Mouse (Mus musculus): Measurements from ENCODE around the gene Dyx1c1. TPM values are rescaled to one million over a fixed set of nuclear protein-coding genes. Genes with fewer than 3 reads are reported as not detected.
A peak's percentile ranks its signal among the peaks of the same experiment; 100 is the strongest.

Dyx1c1 gene
- polyA plus RNA-seq, 1 experiment from 2014 or later = 1.1 TPM

GRCm38 (mm10) chr9:72983066-72983465, 24.5 kb downstream of the Dyx1c1 start:
- H3K27ac ChIP-seq = no peak overlapping the region
- H3K36me3 ChIP-seq = no peaks in the 10 kb centered on the region
- H3K4me2 ChIP-seq = no peak overlapping the region
- H3K27me3 ChIP-seq = 0 out of 2 replicates have a peak, but pooled peaks cover 3% of the 10 kb centered on the region
- no peak for ATAC-seq (ENCODE audit: insufficient number of reproducible peaks, low FRiP score, low TSS enrichment, low read depth)
- H3K4me1 ChIP-seq = peaks cover 10% of the 10 kb centered on the region
- no peak overlapping the region for H3K4me3 ChIP-seq
- H3K9me3 ChIP-seq = no peaks in the 10 kb centered on the region
- 63% methylated on average over 2 of the region's 2 CpGs for WGBS
- H3K9ac ChIP-seq = no peak overlapping the region

DNA sequence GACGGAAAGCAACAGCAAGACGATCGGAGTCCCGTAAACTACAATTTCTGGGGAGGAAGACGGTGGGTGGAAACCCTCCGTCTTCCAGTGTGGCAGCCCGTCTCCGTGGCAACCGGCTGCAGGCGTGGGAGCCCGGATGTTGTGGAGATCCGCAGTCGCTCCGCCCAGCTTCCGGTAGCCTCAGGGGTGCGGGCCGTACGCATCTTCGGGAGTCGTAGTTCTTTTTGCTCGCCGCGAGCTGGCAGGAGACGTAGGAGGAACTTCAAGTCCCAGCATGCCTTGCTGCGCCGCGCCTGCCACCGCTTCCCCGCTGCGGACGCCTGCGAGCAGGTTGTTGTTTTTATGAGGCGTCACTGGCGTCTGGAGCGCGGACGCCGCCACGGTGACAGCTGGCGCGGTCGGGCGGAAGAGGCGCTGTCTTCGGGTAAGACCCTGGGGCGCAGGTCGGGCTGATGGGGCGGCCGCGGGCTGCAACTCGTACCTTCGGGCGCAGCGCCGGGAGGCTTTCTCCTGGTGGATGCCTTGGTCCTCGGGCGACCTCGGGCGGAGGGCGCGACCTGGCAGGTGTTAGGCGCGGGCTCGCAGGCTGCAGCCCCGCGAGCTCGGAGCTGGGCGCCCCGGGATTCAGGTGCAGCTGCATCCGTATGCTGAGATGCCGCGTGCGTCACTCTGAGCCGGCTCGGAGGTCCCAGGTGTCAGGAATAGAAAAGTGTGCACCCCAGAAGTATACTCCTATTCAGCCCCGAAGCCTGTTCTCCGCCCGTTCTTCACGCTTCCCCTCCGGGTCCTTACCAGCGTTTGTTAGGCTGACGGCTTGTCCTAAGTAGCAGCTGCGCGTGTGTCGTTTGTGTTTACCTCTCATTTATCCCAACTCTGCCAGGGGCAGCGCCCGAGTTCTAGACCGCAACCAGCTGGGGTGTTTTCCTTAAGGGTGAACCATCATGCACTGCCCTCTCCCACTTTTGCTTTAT, 26.9 kb downstream of the Dyx1c1 start, which contains the start of the genes Ccpg1os and Ccpg1:
TSS of gene Ccpg1os (minus strand) at position 133 of the 971 bp plus-strand sequence.
TSS of gene Ccpg1 (plus strand) at position 180 of the 971 bp plus-strand sequence.
- Histone ChIP-seq H3K9ac (peak within 1 kb of the TSS; percentile 63), H3K4me3 (peak within 1 kb of the TSS; percentile 92), H3K27ac (peak within 1 kb of the TSS; percentile 60; the same call in 1 of the 2 replicates), H3K4me2 (peak within 1 kb of the TSS; percentile 79), H3K36me3 (no peaks in the 10 kb centered on the region), H3K27me3 (0 out of 2 replicates have a peak, but pooled peaks cover 3% of the 10 kb centered on the region), H3K9me3 (no peaks in the 10 kb centered on the region), H3K4me1 (peaks cover 10% of the 10 kb centered on the region)
- WGBS = under 1% methylated on average over 88 of the region's 88 CpGs
- peak; percentile 98 for ATAC-seq (ENCODE audit: insufficient number of reproducible peaks, low FRiP score, low TSS enrichment, low read depth)

DNA sequence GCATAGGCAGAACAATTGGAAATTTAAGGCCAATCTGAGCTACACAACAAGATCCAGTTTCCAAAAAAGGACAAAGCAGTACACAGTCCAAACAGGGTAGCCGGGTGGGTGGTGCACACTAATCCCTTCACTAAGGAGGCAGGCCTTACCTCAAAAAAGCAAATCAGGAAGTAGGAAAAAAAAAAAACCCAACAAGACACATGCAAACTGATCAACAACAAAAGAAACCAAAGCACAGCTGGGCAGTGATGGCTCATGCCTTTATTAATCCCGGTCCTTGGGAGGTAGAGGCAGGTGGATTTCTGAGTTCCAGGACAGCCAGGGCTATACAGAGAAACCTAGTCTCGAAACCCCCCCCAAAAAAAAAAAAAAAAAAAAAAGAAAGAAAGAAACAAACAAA, 29.1 kb downstream of the Dyx1c1 start:
- Histone ChIP-seq H3K4me2 (no peak overlapping the region), H3K36me3 (no peaks in the 10 kb centered on the region), H3K4me3 (no peak overlapping the region), H3K9ac (no peak overlapping the region), H3K27ac (no peak overlapping the region), H3K4me1 (peaks cover 10% of the 10 kb centered on the region), H3K9me3 (no peaks in the 10 kb centered on the region), H3K27me3 (0 out of 2 replicates have a peak, but pooled peaks cover 3% of the 10 kb centered on the region)
- ATAC-seq (ENCODE audit: insufficient number of reproducible peaks, low FRiP score, low TSS enrichment, low read depth) = no peak
- 61% methylated on average over 3 of the region's 3 CpGs for WGBS

DNA sequence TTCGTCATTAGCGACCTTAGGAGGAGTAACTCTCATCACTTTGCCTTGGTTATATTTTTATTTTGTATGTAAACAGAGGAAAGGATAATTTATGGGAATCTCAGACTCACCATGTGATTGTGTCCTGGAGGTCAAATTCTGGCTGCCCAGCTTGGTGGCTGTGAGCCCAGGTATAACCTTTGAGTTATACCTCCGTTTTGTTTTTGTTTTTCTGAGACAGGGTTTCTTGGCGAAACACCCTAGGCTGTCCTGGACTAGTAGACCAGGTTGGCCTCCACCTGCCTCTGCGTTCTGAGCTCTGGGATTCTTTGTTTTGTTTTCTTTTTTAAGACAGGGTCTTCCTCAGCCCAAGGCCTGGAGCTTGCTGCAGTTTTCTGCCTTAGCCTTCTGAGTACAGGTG, 30.1 kb downstream of the Dyx1c1 start:
- peaks cover 10% of the 10 kb centered on the region for H3K4me1 ChIP-seq
- ATAC-seq (ENCODE audit: insufficient number of reproducible peaks, low FRiP score, low TSS enrichment, low read depth) = no peak
- no peak overlapping the region for H3K4me3 ChIP-seq
- H3K9me3 ChIP-seq = no peaks in the 10 kb centered on the region
- no peak overlapping the region for H3K4me2 ChIP-seq
- H3K9ac ChIP-seq = no peak overlapping the region
- H3K27ac ChIP-seq = no peak overlapping the region
- H3K36me3 ChIP-seq = no peaks in the 10 kb centered on the region
- H3K27me3 ChIP-seq = 0 out of 2 replicates have a peak, but pooled peaks cover 3% of the 10 kb centered on the region
- 85% methylated on average over 5 of the region's 5 CpGs for WGBS

DNA sequence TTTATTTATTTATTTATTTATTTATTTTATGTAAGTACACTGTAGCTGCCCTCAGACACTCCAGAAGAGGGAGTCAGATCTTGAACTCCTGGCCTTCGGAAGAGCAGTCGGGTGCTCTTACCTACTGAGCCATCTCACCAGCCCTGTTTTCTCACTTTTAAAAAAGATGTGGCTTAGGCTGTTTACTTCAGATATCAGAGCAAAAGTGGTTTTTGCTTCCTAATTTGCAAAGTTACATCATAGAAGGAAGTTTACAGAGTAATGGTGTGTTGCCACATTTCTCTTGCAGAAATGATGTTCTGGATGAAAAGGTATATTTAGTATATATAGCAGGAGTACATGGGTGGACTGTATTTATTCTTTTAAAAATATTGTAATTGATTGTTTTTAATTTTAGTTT, 32.8 kb downstream of the Dyx1c1 start:
- Histone ChIP-seq H3K9me3 (no peaks in the 10 kb centered on the region), H3K4me2 (no peak overlapping the region), H3K9ac (no peak overlapping the region), H3K27ac (no peak overlapping the region), H3K36me3 (no peaks in the 10 kb centered on the region), H3K27me3 (0 out of 2 replicates have a peak, but pooled peaks cover 3% of the 10 kb centered on the region), H3K4me1 (no peaks in the 10 kb centered on the region), H3K4me3 (no peak overlapping the region)
- no peak for ATAC-seq (ENCODE audit: insufficient number of reproducible peaks, low FRiP score, low TSS enrichment, low read depth)
- 92% methylated on average over 2 of the region's 2 CpGs for WGBS

DNA sequence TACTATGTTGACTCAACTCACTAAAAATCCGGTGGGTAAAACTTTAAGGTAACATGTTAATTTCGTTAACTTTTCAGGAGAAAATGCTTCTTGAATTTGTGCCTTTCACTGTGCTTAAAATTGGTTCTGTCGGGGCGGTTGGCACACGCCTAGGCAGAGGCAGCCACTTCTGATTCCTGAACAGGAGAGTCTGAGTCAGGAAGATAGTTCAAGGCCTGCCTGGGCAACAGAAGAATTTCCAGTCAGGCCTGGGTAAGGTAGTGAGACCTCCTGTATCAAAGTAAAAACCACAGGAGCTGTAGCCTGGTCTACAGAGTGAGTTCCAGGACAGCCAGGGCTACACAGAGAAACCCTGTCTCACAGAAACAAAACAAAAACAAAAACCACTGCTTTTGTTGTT, 34.0 kb downstream of the Dyx1c1 start:
- H3K4me1 ChIP-seq = no peaks in the 10 kb centered on the region
- H3K36me3 ChIP-seq = no peaks in the 10 kb centered on the region
- no peak overlapping the region for H3K4me3 ChIP-seq
- WGBS = 81% methylated on average over 5 of the region's 5 CpGs
- no peak overlapping the region for H3K9ac ChIP-seq
- H3K4me2 ChIP-seq = no peak overlapping the region
- H3K9me3 ChIP-seq = no peaks in the 10 kb centered on the region
- no peaks in the 10 kb centered on the region for H3K27me3 ChIP-seq
- no peak overlapping the region for H3K27ac ChIP-seq
- ATAC-seq (ENCODE audit: insufficient number of reproducible peaks, low FRiP score, low TSS enrichment, low read depth) = no peak

DNA sequence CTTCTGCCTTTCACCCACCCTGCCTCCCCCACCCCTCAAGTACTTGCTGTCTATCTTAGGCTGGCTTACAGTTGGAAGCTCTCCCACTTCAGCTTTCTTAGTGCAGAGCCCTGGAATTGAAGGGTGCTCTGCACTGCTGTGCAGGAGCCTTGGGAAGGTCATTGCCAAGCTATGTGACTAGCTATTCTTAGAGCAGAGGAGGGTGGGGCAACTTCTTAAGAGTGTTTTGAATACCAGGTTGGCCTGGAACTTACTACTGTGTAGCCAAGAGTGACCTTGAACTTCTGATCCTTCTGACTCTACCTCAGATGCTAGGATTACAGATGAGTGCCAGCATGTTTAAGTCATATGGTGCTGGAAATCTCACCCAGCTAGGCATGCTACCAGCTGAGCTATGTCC, 37.6 kb downstream of the Dyx1c1 start:
- Histone ChIP-seq H3K4me3 (no peak overlapping the region), H3K9me3 (no peaks in the 10 kb centered on the region), H3K36me3 (no peaks in the 10 kb centered on the region), H3K4me1 (no peaks in the 10 kb centered on the region), H3K27me3 (no peaks in the 10 kb centered on the region), H3K9ac (no peak overlapping the region), H3K27ac (no peak overlapping the region), H3K4me2 (no peak overlapping the region)
- ATAC-seq (ENCODE audit: insufficient number of reproducible peaks, low FRiP score, low TSS enrichment, low read depth) = no peak

DNA sequence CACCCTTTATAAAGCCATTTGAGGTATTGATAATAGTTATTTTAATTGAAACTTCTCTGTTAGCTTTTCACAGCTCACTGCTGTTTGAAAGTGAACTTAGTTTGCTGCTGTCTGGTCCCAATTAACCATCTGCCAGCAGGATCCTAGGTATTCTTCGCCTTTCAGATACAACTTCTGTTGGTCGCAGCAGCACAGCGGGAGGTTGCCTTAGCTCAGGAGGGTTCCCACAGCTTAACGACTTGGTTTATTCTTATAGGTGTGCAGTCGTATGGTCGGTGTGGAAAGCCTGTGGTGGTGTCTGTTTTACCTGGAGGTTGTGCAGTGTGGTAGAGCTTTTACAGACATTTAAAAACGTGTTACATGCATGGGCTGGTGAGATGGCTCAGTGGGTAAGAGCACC, 38.2 kb downstream of the Dyx1c1 start:
- Histone ChIP-seq H3K4me3 (no peak overlapping the region), H3K9me3 (no peaks in the 10 kb centered on the region), H3K9ac (no peak overlapping the region), H3K27ac (no peak overlapping the region), H3K27me3 (no peaks in the 10 kb centered on the region), H3K4me2 (no peak overlapping the region), H3K4me1 (no peaks in the 10 kb centered on the region), H3K36me3 (no peaks in the 10 kb centered on the region)
- 44% methylated on average over 7 of the region's 7 CpGs for WGBS
- no peak for ATAC-seq (ENCODE audit: insufficient number of reproducible peaks, low FRiP score, low TSS enrichment, low read depth)

DNA sequence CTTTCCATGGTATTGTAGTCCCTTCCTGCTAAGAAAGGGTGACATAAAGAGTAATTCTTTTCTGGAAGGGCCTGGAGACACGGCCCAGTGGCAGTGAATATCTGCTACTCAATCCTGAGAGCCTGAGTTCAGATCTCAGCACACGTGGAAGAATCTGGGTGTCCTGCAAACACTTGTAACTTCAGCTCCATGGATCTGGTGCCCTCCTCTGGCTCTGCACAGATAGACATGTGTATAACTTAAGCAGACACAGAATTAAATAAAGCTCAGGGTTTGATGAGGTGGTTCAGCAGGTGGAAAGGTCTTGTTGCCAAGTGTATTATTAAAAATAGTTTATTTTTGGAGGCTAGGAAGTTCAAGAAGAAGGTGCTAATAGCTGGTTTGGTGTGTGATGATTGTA, 41.9 kb downstream of the Dyx1c1 start:
- no peak overlapping the region for H3K9ac ChIP-seq
- H3K4me1 ChIP-seq = no peaks in the 10 kb centered on the region
- H3K36me3 ChIP-seq = peaks cover 15% of the 10 kb centered on the region
- no peak overlapping the region for H3K4me2 ChIP-seq
- no peaks in the 10 kb centered on the region for H3K27me3 ChIP-seq
- ATAC-seq (ENCODE audit: insufficient number of reproducible peaks, low FRiP score, low TSS enrichment, low read depth) = no peak
- WGBS = 75% methylated on average over 2 of the region's 2 CpGs
- H3K27ac ChIP-seq = no peak overlapping the region
- H3K9me3 ChIP-seq = no peaks in the 10 kb centered on the region
- no peak overlapping the region for H3K4me3 ChIP-seq

GRCm38 (mm10) chr9:73001314-73002011, 42.9 kb downstream of the Dyx1c1 start:
- peaks cover 23% of the 10 kb centered on the region for H3K36me3 ChIP-seq
- H3K9me3 ChIP-seq = no peaks in the 10 kb centered on the region
- H3K4me1 ChIP-seq = no peaks in the 10 kb centered on the region
- H3K9ac ChIP-seq = no peak overlapping the region
- no peak overlapping the region for H3K4me2 ChIP-seq
- H3K27me3 ChIP-seq = no peaks in the 10 kb centered on the region
- ATAC-seq (ENCODE audit: insufficient number of reproducible peaks, low FRiP score, low TSS enrichment, low read depth) = no peak
- H3K4me3 ChIP-seq = no peak overlapping the region
- no peak overlapping the region for H3K27ac ChIP-seq
- WGBS = 87% methylated on average over 13 of the region's 13 CpGs

DNA sequence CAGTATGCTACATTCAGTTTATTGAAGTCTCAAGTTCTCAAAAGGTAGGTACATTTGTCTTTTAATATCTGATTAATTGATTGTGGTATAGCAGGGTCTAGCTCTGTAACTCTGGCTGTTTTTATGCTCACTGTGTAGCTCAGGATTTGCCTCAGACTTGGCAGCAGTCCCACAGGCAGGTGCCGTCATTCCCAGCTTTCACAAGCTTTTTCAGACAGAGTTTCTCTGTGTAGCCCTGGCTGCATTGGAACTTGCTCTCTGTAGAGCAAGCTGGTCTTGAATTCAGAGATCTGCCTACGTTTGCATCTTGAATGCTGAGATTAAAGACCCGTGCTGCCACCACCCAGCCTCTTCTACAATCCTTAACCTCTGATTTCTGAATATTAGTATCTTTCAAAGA, 43.6 kb downstream of the Dyx1c1 start:
- 63% methylated on average over 3 of the region's 3 CpGs for WGBS

DNA sequence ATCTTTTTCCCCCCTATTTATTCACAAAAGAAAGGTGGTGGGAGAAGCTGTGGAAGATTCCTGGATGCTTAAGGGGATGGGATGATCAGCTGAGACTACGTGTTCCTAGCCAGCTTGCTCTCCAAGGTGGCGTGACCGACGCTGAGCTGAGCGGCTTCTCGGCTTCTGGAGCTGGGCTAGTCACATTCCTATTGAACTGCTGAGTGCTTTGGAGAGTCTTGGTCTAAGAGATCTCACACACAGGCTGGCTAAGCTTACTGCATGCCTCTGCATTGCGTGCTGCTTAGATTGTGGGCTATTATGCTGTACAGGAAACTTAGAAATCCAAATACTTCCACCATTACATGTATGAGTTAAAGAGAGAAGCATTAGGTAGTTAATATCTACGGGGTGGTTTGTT, 45.5 kb downstream of the Dyx1c1 start:
- H3K27me3 ChIP-seq = no peaks in the 10 kb centered on the region
- H3K27ac ChIP-seq = no peak overlapping the region
- ATAC-seq (ENCODE audit: insufficient number of reproducible peaks, low FRiP score, low TSS enrichment, low read depth) = no peak
- H3K36me3 ChIP-seq = peaks cover 26% of the 10 kb centered on the region
- no peak overlapping the region for H3K4me3 ChIP-seq
- no peak overlapping the region for H3K4me2 ChIP-seq
- no peaks in the 10 kb centered on the region for H3K4me1 ChIP-seq
- 73% methylated on average over 8 of the region's 8 CpGs for WGBS
- no peak overlapping the region for H3K9ac ChIP-seq
- H3K9me3 ChIP-seq = no peaks in the 10 kb centered on the region

More for the DNA sequence above, 43.6 kb downstream of the Dyx1c1 start:
- Histone ChIP-seq H3K4me1 (no peaks in the 10 kb centered on the region), H3K9me3 (no peaks in the 10 kb centered on the region), H3K4me3 (no peak overlapping the region), H3K36me3 (peaks cover 23% of the 10 kb centered on the region), H3K27me3 (no peaks in the 10 kb centered on the region), H3K4me2 (no peak overlapping the region), H3K9ac (no peak overlapping the region), H3K27ac (no peak overlapping the region)
- ATAC-seq (ENCODE audit: insufficient number of reproducible peaks, low FRiP score, low TSS enrichment, low read depth) = no peak

Measured in limb, embryonic 15.5 days (tissue).